Mouse (Mus musculus): ENCODE data around the gene Fam129c.

Gene Fam129c

GRCm38 (mm10) chr8:71604021-71604420 is 6.6 kb downstream of the Fam129c start:
- DNase-seq (ENCODE audit: low read depth, low spot score): no peak

DNA sequence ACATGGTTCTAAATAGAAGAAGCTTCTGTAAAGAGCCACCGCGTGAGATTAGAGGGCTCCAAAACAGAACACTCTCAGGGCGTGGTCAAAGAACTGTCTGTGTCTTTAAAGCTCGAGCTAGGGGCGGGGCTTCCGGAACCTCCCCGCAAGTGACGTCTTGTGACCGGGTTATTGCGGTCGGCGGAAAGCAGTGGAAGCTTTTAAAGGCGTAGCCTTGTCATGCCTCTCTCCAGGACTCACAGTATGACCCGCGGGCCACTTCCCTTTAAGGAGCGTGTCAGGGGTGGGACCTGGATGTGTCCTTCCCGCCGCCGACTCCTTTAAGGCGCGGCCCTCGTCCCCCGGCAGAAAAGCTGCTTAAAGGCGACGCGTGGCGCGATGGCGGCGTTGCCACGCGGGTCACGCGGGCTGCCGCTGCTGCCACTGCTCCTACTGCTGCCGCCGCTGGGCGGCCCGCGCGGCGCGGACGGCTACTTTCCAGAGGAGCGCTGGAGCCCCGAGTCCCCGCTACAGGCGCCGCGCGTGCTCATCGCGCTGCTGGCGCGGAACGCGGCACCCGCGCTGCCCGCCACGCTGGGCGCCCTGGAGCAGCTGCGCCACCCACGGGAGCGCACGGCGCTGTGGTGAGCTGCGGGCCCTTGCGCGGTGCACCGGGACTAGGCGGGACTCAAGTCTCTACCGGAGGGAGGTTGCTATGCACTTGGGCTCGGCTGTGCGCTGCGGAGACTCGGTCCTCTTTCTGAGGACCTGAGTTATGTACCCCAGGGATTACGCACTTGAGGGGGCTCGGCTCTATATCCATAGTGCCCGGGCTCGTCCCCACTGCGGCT is 13.6 kb downstream of the Fam129c start, which contains the start of gene Colgalt1:
Colgalt1 (plus strand) TSS at position 177 of the 830 bp plus-strand sequence.
- peak; percentile 96 for DNase-seq (ENCODE audit: low read depth, low spot score)

DNA sequence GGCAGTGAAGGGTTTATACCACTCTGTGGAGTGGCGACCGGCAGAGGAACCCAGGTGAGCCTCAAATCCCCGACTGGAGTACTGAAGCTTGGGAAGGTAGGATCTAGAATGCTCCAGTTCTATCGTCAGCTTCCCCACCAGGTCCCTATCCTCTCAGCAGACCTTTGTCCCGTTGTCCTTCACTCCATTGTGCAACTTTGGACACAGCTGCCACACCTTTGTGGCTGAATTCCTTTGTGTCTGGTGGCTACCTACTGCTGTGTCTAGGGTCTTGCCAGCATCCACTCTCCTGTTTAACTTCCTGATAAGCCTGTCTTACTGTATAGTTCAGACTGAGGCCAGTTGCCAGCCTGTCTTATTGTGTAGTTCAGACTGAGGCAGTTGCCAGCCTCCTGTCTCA is 14.7 kb downstream of the Fam129c start:
- no peak for DNase-seq (ENCODE audit: low read depth, low spot score)

- no peak for DNase-seq (ENCODE audit: low read depth, low spot score)
These were observed 16.0 kb downstream of the Fam129c start for GRCm38 (mm10) chr8:71613418-71613817.

GRCm38 (mm10) chr8:71619786-71620185 is 22.3 kb downstream of the Fam129c start:
- no peak for DNase-seq (ENCODE audit: low read depth, low spot score)

DNA sequence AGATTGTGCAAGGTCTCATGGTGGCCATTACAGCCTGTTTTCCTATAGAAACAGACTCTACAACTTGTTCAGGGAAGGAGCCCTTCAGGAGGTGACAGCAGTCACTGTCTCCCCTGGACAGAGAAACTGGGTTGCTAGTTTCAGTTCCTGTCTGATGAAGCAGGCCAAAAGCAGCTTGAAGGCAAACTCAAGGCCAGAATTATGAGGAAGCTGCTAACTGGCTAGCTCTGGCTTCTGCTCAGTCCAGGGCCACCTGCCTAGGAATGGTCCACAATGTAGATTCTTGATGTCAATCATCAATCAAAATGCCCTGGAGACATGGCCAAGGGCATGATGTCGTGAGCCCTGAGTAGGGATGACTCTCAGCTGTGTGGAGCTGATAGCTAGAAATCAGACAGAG is 27.6 kb downstream of the Fam129c start:
- no peak for DNase-seq (ENCODE audit: low read depth, low spot score)

GRCm38 (mm10) chr8:71626753-71627152 is 29.3 kb downstream of the Fam129c start:
- no peak for DNase-seq (ENCODE audit: low read depth, low spot score)

GRCm38 (mm10) chr8:71627265-71628099 is 30.0 kb downstream of the Fam129c start:
- no peak for DNase-seq (ENCODE audit: low read depth, low spot score)

DNA sequence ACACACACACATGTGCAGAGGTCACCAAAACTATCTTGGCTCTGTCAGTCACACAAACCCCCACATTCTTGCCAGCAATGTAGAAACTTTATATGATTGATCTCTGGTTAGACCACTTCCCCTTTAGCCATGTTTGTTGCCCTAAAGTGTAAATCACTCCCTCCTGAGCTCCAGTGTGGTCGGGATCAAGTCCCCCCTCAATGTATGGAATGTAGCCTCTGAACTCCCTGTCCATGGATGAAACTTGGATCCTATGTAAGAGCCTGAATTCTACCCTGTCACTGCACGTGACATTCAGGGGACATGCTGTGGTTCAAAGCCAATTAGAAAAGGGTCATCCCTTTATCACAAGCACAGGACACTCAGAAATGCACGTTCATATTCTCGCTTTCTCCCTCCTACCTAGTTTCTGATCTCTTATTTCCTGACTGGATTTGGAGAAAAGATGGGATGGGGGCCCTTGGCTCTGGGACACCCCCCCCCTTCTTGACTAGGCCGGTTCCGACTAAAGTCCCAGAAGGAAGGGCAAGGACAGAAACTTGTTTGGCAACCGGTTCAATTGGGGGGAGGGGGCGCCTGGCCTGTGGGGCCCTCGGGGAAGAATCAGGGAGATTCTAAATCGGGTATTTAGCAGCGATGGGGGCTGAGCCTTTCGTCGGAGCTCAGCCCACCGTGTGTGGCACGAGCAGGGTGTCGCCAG is 31.1 kb downstream of the Fam129c start:
- no peak for DNase-seq (ENCODE audit: low read depth, low spot score)

DNA sequence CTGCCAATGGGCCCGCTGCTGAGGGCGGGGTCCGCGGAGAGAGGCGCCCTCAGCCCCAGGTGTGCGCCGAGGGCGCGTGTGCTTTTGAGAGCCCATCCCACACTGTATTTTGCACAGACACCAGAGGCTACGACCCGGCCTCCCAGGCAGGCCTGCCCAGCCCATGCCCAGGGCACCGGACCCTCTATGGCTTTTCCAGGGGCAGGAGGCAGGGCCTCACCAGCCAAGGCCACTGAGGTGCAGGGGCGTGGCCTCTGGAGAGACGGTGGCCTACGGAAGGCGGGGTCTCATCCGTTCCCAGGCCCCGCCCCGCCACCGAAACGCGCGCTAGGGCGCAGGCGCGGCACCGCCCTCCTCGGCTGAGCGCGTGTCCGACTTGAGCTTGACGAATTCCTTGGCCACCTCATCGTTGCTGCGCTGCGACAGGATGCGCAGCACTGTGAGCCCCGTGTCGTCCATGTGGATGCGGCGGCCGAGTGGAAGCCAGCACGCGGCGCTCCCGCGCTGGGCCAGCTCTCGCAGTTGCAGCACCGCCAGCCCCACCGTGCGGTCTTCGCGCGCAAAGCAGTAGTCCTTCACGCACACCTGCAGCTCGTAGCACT is 31.7 kb downstream of the Fam129c start:
- DNase-seq (ENCODE audit: low read depth, low spot score): peak; percentile 60

DNA sequence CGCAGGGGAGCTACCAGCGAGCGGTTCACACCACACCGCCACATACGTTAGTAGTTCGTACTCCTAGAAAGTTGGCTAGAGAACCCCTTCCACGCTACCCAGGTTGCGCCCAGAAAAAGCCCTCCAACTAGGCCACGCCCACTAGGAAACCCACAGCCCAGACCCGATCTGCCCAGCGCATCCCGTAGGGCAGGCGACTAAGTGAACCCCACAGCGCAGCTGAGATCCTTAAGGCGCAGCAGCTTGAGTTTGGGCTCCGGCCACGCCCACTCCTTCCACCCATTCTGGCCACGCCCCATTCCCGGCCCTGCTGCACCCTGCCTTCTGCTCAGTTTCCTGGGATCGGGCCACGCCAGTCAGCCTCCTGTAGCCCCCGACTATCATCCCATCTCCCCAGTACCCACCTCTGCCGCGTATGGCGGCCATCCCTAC is 32.3 kb downstream of the Fam129c start:
- no peak for DNase-seq (ENCODE audit: low read depth, low spot score)

GRCm38 (mm10) chr8:71630761-71631160 is 33.3 kb downstream of the Fam129c start:
- no peak for DNase-seq (ENCODE audit: low read depth, low spot score)

- no peak for DNase-seq (ENCODE audit: low read depth, low spot score)
These were observed 34.4 kb downstream of the Fam129c start for GRCm38 (mm10) chr8:71631897-71632296.

DNA sequence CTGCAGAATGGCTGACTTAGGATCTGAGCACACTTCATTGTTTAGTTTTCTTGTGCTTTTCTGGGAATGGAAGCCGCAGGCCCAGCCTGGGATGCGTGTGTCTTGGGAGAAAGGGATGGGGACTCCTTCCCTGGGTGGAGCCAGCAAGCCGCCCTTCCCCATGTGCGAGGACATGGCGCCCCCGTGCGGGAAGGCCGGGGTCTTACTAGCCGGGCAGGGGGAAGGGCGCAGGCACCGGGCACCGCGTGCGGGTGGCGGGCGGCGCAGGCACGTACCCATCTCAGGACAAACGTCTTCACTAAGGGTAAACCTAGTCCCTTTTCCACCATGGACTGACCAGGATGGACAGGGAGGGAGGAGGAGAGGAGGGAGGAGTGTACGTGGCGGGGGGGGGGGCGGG is 35.7 kb downstream of the Fam129c start:
- no peak for DNase-seq (ENCODE audit: low read depth, low spot score)

DNA sequence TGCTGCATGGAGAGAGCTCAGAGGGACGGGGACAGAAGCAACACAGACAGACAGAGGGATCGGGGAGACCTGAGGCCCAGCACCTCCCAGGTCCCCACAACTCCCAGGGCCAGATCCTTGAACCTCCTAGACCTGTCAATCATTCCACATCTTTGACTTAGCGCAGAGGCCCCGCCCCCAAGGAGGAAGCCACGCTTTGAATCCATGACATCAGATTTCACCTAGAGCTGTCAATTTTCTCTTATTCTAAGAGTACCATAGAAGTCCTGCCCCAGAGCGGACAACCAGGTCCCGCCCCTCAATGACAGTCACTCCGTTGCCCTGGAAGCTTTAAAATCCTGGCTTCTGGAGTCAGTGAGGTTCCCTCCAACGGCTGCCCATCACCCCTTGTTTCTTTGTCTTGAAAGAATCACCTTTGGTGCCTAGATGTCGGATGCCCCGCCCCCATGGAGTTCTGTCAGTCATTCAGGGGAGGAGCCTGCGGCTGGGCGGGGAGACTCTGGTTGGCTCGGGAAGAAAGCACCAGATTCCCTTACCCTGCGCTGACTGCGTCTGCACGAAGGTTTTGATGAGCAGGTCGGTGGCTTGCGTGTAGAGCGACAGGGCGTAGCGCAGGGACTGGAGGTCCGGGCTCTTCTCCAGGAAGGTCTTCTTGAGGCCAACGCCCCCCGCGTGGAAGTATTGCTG is 36.7 kb downstream of the Fam129c start:
- no peak for DNase-seq (ENCODE audit: low read depth, low spot score)

- DNase-seq (ENCODE audit: low read depth, low spot score): no peak
These were observed 40.0 kb downstream of the Fam129c start for GRCm38 (mm10) chr8:71637149-71638095.

GRCm38 (mm10) chr8:71638321-71638720 is 40.9 kb downstream of the Fam129c start:
- no peak for DNase-seq (ENCODE audit: low read depth, low spot score)

DNA sequence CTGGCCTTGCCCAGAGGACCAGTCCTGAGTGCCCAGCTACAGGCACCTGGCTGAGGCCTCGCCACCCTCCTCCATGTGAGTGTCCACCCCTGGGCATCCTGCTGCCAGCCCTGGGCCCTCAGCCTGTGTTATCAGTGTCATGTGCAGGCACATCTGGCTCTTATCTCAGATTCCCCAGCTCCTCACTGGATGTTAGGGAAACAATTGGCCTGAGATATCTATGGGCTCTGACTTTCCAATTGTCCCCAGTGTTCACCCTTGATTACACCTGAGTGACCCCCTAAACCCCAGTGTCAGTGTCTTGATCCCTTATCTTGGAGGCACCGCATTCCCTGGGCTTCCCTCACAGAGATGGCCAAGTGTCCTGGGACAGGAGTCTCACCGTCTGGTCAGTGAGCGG is 41.9 kb downstream of the Fam129c start:
- DNase-seq (ENCODE audit: low read depth, low spot score): no peak

DNA sequence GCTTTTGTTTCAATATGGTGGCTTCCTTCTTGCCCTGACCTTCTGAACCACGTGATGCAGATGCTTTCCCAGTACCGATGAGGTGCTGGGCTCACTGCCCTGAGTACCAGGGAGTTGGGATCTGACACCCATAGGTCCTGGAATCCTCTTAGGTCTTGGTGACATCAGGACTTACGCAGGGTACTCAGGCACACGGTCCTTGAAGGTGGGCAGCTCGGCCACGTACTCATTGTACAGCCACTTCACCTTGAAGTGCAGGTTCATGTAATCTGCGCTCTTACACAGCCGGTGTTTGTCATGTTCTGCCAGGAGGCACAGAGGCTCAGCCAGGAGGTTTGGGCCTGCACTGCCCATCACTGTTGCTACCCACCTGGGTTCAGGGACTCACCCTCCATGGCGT is 48.1 kb downstream of the Fam129c start:
- DNase-seq (ENCODE audit: low read depth, low spot score): no peak

GRCm38 (mm10) chr8:71654600-71654999 is 57.2 kb downstream of the Fam129c start:
- DNase-seq (ENCODE audit: low read depth, low spot score): no peak

Data from c-Kit-negative CD71-positive TER-119-positive erythroid progenitor cells, embryonic 14.5 days (primary cell).